Mouse (Mus musculus) spleen, adult 18-20 months (tissue): ENCODE data around the gene Fuz.
A peak's percentile ranks its signal among the peaks of the same experiment; 100 is the strongest.
"Not testable (repeated sequence)": the region's sequence is repeated elsewhere in the genome, so short reads cannot be mapped to it uniquely, and the experiment has no call there.

ENCODE experiments used
- DNase-seq, 2 experiments: peaks; one replicate each; pipeline ENCODE4 v3.0.0; 2022; ENCODE audit warnings: mixed read lengths in 2 of 2

Fuz gene

GRCm38 (mm10) chr7:44860576-44861428 is 35.1 kb upstream of the Fuz start:
- peak in 1 of 2 experiments; percentile 75 for DNase-seq

- DNase-seq: no peak
Measured at GRCm38 (mm10) chr7:44861429-44861816, 34.5 kb upstream of the Fuz start.

GRCm38 (mm10) chr7:44862434-44862833 is 33.4 kb upstream of the Fuz start:
- DNase-seq: no peak

GRCm38 (mm10) chr7:44863210-44863609 is 32.7 kb upstream of the Fuz start:
- no peak for DNase-seq

- DNase-seq: no peak
Measured at GRCm38 (mm10) chr7:44863982-44864494, 31.8 kb upstream of the Fuz start.

- DNase-seq: no peak
Measured at GRCm38 (mm10) chr7:44864595-44865542, 31.0 kb upstream of the Fuz start.

- DNase-seq: no peak
Measured at GRCm38 (mm10) chr7:44866276-44867009, 29.4 kb upstream of the Fuz start.

- DNase-seq: no peak
Measured at GRCm38 (mm10) chr7:44867010-44867702, 28.7 kb upstream of the Fuz start.

- no peak for DNase-seq
Measured at GRCm38 (mm10) chr7:44867802-44868201, 28.1 kb upstream of the Fuz start.

- no peak for DNase-seq
Measured at GRCm38 (mm10) chr7:44868465-44868864, 27.4 kb upstream of the Fuz start.

GRCm38 (mm10) chr7:44868919-44869696 is 26.8 kb upstream of the Fuz start:
- DNase-seq: peak; percentile 31 to 36

- peak; percentile 57 to 62 for DNase-seq
Measured at GRCm38 (mm10) chr7:44869697-44870528, 26.0 kb upstream of the Fuz start, which contains the start of gene Ptov1. Ptov1 (minus strand) TSS chr7:44869788.

- DNase-seq: no peak
Measured at GRCm38 (mm10) chr7:44870614-44871013, 25.3 kb upstream of the Fuz start.

- DNase-seq: no peak
Measured at GRCm38 (mm10) chr7:44871181-44871580, 24.7 kb upstream of the Fuz start.

GRCm38 (mm10) chr7:44871774-44872173 is 24.1 kb upstream of the Fuz start:
- not testable (repeated sequence) for DNase-seq

- no peak for DNase-seq
Measured at GRCm38 (mm10) chr7:44877833-44878232, 18.0 kb upstream of the Fuz start.

GRCm38 (mm10) chr7:44883036-44883435 is 12.8 kb upstream of the Fuz start:
- no peak for DNase-seq

- no peak for DNase-seq
Measured at GRCm38 (mm10) chr7:44884637-44885036, 11.2 kb upstream of the Fuz start.

- DNase-seq: no peak
Measured at GRCm38 (mm10) chr7:44886964-44887363, 8.9 kb upstream of the Fuz start.
